Mouse (Mus musculus) embryo, embryonic 9.5 days (tissue): ENCODE measurements at regions not wholly inside any gene's neighbourhood (a gene's known extent, or its start where the extent isn't known, plus 50 kb on each side); places are given as distances from the start of the nearest gene placed in this dataset.
"Not testable (repeated sequence)": the region's sequence is repeated elsewhere in the genome, so short reads cannot be mapped to it uniquely, and the experiment has no call there.

Source experiments
- DNase-seq: peaks from one replicate; pipeline ENCODE4 v3.0.0-alpha.2; 2017; ENCODE audit errors: extremely low spot score

DNA sequence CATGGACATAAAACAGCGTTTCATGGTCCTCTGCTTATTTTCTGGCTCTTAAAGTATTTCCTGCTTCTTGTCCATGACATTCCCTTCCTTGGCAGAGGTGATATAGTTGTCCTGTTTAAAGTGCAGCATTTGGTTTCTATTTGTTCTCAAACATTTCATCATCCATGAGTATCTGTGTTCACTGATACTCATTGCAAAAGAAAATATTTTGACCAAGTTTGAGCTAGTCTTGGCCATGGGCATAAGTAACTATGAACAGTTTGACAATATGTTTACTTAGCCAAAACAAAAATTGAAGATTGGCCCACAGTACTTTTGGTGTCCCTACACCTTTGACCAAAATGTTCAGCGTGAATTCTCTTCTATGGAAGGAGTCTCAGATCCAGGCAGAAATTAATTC, 58.7 kb upstream of the 2310057J18Rik start:
- not testable (repeated sequence) for DNase-seq

DNA sequence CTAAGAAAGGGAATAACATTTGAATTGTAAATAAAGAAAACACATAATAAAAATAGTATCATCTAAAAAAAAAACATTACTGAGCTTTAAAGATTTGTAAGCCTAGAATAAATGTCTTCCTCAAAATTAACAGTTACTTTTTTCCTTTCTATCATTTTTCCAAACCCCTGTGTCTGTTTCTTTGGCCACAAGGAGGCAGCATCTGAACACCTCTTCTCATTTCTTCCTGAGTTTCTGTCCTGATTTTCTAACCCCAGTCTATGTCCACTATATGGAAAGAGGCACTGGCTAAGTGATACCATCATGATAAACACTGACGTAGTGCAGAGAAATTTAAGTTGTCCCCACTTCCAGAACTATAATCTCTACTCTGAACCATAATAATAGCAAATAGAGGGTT, 55.8 kb upstream of the Soga3 start:
- DNase-seq: peak; percentile 8
